Mouse (Mus musculus) cerebellum, postnatal 10 days (tissue): ENCODE measurements around the gene Tle2.

Source experiments
- DNase-seq, 2 experiments: peaks; one replicate each; pipeline ENCODE4 v3.0.0; 2021; ENCODE audit warnings: mixed read lengths in 2 of 2

Gene Tle2

DNA sequence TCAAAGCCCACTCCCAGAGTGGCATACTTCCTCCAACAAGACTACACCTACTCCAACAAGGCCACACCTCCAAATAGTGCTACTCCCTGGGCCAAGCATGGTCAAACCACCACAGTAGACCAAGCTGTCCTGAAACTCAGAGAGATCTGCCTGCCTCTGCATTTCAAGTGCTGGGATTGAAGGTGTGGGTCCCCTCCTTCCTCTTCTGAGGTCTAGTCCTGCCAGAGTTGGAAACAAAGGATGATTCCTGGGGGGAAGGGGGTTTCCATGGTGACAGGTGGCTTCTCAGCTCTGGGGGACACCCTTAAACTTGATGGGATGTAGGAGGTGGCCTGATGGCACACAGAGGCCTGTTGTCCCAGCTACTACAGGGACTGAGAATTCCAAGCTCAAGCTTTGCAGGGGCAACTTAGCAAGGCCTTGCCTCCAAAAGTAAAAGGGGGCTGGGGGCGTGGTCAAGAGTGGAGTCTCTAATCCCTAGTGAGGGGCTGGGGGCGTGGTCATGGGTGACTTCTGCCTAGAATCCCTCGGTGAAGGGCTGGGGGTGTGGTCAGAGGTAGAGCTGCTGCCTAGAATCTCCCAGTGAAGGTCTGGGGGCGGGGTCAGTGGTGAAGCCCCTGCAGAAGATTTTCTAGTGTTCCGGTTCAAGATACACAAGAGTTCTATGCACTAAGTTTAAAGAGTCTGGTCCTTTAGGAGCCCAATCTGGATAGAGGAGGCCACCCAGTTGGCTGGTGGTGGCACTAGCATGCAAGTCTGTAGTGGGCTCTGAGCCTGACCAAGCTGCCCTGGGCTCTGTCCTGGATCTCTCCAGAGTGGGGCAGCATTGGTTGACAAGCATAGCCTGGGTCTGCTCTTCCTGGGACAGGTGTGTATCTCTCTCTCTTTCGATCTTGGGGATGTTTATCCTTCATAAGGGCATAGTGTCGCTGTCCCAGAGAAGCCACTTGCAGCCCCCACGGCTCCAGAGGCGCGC, at the start of gene Tle2:
TSS of gene Tle2 (plus strand) at position 481 of the 976 bp plus-strand sequence.
- DNase-seq = peak; percentile 63 to 68

DNA sequence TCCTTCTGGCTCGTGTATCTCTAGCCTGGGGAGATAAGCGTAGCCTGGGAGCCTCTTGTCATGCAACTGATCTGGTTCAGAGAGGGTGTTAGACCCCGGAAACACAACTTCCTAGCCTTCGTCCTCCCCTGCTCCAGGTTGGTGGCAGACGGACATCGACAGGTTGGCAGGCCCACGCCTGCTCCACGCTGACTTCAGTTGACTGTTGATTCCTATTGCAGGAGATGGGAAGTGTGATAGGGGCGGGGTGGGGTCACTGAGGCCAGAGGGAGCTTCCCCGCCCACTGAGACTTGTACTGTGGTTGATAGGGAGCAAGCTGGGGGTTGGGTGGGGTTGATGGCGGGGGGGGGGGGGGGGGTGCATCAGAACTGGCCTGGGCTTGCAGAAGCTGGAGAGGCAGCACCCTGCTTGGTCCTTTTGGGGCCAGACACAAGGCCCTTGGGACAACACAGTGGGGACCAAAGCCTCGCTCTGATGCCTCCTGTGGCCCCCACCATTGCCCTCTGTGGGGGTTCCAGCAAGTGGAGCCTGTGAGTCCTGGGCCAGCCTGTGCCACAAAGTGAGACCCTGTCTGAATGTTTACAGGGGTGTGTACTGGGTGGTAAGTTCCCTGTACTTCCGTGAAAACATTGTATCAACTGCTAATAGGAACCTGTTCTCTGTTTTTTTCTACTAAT, 49.2 kb upstream of the Tle2 start:
- no peak for DNase-seq

DNA sequence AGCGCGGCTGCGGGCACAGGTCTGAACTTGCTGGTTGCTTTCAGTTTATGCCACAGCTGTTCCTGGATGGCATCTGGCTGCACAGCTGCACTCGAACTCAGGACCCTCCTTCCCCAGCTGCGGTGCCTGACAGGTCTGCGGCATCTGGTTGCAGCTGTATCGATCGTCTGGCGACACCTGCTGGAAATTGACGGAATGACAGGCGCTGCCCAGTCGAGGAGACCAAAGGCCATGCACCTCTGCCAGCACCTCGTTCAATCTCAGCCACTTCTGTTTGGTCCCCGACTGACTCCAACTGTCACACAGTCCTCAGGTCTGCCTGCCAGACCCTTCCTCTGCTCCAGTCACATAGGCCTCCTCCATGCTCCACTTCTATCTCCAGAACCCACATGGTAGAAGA, 47.6 kb upstream of the Tle2 start:
- DNase-seq = peak; percentile 80 to 85

DNA sequence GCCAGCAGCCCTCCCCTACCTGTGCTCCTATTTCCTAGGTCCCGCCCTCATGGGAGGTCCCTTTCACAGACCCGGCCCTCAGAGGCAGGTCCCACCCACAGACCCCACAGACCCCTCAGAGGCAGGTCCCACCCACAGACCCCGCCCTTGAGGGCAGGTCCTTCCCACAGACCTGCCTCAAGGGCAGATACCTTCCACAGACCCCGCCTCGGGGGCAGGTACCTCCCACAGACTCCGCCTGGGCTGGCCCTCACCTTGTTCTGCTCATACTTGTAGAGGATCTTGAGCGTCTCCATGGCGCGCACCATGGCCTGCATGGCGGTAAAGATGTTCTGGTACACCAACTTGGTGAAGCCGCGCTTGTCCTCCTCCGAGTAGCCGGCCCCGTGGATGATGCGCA, 39.5 kb upstream of the Tle2 start:
- DNase-seq = no peak

DNA sequence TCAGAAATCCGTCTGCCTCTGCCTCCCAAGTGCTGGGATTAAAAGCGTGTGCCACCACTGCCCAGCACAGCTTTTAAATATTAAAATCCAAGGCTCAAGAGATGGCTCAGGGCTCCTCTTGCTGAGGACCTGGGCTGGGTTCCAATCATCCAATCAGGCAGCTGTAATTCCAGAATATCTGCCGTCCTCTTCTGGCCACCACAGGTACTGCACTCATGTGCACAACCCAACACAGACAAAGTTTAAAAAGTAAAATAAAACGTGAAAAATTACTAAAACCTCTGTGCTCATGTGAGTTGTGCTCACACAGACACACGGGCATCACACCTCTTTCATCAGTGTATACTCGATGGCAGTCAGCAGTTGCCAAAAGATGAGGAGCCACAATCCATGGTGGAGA, 37.6 kb upstream of the Tle2 start:
- peak; percentile 63 to 78 for DNase-seq

DNA sequence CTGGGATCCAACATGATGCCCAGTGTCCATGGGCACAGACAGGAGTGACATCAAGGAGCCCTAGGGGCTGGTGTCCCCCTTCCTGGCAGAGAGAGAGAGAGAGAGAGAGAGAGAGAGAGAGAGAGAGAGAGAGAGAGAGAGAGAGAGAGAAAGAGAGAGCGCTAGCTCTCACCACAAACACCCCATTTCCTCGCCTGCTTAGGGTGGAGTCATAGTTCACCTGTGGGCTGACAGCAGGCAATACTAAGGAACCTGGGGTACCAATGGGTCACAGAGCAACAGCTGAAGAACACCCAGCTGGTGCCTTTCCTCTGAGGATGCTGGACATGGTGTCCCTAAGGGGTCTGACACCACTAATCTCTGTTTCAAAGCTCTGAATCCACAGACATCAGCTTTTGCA, 36.9 kb upstream of the Tle2 start:
- no peak for DNase-seq

DNA sequence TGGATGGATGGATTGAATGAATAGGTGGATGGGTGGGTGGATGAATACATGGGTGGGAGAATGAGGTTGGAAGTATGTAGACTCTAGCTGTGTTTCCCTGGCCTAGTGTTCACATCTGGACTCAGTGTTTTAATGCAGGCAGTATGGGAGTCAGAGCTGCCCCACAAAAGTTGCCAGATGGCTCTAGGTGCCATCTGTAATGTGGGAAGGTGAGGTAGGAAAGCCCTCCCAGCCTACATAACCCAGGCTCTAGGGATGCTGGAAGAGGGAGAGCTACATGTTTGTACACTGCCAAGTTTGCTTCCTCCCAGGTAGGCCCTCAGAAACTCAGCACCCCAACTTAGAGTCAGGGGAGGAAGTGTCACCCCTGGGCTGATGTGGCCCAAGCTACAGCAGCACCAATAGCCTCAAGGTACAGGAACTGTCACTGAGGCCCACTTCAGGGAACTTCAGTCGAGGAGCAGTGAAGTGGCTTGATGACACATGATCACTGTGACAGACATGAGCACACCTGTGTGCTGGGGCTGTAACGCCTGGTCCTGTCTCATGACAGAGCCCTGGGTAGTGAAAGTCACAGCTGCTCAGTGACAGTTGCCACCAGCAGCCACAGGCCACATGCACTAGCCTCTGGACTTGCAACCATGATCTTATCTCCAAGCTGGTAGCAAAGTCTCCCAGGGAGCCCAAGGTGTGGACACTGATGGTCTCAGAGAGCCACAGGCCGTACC, 35.9 kb upstream of the Tle2 start:
- DNase-seq = no peak

DNA sequence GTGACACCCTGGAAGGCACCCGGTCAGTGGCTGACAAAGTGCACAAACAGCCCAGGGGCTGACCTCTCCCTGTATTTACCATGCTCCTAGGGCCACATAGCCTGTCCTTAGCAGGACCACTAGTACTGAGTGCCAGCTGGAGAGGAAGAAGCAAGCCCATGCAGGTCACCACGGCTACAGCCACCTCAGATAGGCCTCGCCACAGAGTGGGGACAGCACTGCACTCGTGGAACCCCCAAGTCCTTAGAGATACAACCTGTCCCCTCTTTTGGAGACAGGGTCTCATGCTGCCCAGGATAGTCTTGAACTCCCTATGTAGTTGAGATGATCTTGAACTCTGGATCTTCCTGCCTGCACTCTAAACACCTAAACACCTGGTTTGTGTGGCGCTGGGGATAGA, 33.0 kb upstream of the Tle2 start:
- no peak for DNase-seq

DNA sequence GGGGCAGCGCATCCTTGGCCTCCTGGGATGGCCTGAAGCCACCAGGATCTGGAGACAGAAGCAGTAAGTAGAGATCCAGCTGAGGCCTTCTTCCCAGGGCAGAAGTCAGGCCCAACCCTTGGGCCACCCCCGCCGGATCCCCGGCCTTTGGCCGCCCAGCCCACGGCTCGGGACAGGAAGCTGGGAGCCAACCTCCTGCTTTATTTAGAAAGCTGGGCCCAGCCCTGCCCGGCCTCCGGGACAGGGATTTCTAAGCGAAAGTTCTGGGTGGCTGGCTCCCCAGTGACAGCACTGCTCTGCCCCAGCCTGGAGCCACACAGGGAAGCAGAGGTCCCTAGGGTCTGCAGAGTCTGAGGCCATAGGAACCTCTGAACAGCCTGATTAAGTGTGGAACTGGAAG, 32.6 kb upstream of the Tle2 start:
- DNase-seq = no peak

DNA sequence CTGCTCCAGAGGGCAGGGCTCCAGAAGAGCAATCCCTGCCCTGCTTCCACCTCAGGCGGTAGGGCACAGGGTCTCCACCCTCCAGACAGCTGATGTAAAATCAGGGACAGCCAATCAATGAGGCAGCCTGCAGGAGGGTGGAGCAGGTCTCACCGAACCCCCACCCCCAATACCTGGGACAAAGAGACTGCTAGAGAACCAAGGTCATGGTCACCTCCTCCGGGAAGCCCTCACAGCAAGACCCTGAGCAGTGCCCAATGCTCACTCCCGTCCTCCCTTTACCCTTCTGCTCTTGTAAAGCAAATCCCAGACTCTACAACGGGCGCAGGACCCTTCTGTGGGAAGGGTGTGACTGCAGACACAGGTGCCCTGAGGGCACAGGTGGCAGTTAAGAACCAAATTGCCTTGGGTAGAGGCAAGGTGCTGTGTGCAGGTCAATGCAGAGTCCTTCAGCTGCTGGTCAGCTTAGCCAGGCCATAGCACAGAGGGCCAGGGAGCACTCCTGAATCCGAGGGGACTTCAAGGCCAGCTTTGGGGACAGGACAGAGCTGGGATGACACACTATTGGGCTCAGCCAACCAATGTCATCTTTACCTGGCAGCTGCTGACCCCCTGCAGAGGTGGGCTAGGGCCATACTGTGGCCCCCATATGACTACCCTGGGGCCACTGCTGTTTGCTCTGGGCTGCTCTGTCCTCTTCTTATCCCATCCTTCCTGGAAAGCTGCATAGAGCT, 31.5 kb upstream of the Tle2 start:
- no peak for DNase-seq

DNA sequence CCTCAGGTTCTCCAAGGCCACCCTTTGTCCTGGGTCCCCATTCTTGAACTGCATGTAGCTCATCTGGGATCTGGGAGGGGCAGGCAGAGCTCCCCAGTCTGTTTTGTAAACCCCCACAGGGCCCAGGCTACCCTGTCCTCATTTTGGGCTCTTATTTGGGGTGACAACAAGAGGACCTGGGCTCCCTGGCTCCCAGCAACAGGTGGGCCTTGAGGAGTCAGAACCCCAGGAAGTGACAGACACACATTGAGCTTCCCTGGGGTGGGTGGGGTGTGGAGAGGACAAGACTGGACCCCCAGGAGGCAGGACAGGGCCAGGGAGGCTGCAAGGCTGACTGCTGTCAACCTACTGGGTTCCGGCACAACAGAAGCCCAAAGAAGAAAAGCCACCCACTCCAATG, 30.7 kb upstream of the Tle2 start:
- DNase-seq = peak in 1 of 2 experiments; percentile 56

DNA sequence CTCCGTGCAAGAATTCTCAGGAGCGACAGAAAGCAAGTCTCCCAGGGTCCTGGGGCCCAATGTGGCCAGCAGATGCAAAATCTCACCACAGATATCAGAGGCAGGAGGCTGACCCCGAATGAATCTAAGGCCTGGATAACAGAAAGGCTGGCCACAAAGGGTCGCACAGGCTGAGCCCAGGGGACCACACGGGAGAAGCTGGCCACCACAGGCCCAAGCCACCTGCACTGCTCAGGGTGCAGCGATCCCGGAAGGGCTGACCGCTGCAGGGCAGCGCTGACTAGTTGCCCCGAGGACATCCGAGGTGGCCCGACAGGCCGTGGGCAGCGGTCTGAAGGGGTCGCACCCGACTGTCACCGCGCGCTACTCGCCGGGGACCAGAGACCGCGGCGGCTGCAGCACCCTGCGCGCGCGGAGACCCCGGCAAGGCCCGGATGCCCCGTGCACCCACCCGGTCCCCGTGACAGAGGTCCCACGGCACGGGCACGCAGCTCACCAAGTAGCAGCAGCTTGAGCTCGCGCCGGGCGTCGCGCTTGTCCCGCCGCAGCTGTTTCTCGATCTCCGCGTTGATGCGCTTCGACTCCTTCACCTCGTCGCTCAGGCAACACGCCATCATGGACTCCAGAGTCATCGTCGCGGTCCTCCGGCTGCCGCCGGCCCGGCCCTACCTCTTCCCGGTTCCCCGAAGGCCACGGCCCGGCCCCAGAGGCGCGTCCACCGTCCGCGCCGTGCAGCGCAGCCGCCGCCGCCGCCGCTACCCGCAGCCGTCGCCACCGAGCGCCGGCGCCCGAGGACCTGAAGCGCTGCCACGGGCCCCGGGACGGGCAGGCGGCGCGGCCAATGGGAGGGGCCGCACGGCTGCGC, 29.8 kb upstream of the Tle2 start:
- DNase-seq = no peak

DNA sequence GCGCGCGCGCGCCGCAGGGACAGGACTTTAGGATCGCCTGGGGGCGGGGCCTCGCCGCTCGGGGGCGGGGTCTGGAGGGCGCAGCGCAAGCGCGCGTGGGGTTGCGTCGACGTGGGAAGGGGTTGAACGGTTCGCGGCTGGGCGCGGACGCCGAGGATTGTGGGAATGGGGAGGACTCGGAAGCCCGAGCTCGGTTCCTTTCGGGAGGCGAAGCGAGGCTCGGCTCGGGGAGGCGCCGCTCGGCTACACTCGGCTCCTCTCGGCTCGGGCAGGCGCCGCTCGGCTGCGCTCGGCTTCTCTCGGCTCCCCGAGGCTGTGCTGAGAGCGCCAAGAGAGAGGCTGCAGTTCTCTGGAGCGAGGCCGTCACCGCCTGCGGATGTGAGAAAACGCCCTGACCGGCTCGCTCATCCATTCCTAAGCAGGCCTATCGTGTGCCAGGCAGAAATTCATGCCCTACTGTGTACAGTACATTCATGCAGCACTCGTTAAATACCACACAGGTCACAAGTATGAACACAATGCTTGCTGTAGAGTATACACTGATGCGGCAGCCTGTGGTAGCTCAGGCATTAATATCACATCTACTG, 29.1 kb upstream of the Tle2 start, which contains the start of gene Gna11:
TSS of gene Gna11 (minus strand) at position 30 of the 587 bp plus-strand sequence.
- peak; percentile 100 for DNase-seq

DNA sequence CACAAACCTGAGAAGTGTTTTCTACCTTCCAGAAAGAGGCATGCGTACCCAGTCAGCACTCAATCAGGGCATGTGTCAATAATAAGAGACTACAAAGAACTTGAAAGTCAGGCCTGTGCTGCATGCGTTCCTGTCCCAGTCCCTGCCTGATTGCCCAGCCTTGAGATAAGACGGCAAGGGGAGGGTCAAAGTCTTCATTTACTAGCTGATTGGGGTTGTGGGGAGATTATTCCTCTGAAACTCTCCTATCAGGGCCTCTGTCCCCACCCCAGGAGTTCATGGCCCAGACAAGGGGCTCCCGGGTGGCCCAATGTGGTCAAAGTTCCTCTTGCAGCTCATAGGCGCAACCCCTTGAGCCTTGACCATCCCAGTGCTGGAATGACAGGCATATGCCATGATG, 28.0 kb upstream of the Tle2 start:
- DNase-seq = no peak

DNA sequence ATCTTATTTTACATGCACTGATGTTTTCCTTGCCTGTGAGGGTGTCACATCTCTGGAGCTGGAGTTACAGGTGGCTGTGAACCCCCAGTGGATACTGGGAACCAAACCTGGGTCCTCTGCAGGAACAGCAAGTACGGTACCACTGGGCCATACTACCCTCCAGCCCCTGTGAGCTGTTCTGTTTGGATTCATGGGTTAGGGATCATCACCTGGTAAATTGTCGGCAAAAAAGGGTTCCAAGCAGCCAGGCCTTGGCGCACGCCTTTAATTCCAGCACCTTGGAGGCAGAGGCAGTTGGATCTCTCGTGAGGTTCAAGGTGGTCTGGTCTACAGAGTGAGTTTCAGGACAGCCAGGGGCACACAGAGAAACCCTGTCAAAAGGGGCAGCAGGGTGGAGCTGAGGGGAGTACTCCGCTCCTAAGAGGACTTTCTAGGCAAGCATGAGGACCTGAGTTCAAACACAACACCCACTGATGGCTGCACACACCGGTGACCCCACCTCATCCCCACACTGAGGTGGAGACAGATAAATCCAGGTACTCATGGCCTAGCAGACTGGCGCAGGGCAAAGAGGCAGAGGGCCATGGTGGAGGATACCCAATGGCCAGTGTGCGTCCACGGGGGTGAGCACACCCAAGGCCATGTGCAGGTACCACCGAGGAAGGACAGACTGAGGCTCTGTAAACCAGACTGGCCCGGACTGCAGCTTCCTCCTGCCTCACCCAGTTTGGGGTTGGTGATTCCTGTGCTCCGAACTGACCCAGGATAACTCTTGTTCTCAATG, 27.4 kb upstream of the Tle2 start:
- no peak for DNase-seq

DNA sequence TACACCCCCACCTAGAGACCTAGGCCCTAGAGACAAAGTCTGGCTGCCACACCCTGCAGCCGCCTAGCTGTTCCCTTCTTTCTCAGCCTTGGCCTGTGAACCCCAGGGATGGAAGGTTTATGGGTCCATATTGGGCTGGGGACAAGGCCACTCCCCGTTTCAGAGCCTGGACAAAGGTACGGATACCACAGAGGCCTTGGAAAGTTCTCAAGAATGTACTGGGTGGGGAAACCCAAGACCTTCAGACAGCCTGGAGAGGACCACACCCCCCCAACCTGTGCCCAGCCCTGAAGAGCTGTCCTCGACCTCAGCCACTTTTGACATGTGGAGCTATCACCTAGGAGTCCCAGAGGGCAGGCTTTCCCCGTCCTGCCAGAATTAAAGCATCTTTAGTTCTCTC, 25.4 kb upstream of the Tle2 start:
- no peak for DNase-seq

DNA sequence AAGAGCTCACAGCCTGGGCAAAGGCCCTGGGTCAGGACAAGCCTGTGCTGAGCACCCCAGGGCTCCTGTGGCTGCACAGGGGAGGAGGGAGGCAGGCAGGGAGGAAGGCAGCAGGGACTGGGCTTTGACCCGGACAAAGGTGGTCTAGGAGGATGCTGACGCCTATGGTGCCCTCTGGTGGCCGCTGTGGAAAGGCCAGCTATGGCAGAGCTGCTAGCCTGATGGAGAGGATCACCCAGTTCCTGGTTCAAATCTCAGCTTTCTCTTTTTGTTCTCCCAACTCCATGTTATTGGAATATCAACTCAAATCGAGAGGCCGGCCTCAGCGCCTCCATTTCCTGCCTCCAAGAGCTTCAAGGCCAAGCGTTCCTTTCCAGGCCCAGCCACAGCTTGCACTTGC, 24.1 kb upstream of the Tle2 start:
- DNase-seq = peak; percentile 85 to 86

DNA sequence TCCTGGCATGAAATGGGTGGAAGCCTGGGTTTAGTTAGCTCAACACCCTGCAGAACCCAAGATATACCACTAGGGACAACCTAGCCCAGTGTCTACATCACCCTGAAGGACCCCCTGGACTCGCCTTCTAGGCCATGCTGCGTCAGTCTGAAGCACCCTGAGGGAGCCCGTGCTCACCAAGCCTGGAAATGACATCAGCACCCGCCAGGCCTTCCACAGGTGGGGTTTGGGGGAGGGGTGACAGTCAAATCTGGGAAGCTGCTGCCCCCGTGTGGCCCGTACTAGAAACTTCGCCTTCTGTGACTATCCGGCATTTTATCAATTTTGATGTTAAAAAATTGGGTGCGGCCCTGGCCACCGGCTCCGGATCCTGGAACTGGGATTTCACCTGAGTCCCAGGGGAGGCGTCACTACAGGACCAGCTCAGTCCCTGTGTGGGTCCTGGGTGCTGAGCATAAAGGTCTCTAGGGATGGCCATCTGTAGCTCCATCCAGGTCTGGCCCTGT, 22.7 kb upstream of the Tle2 start:
- DNase-seq = peak; percentile 89 to 93

DNA sequence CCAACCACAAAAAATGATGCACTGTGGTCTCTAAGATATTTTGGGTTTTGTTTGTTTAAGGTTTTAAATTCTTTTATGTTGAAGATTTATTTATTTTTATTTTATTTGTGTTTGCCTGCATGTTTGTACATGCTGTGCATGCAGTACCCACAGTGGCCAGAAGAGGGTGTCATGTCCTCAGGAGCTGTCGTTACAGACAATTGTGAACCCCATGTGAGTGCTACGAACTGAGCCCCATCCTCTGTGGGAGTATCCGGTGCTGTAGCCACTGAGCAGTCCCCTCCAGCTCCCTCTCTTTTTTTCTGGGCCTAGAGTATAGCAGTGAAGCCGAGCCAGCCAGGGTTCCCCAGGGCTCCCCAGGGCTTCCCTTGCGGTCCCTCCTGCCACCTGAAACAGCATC, 21.1 kb upstream of the Tle2 start:
- peak in 1 of 2 experiments; percentile 74 for DNase-seq
